Mouse (Mus musculus): ENCODE measurements around the gene Lasp1.
"Not testable (repeated sequence)": the region's sequence is repeated elsewhere in the genome, so short reads cannot be mapped to it uniquely, and the experiment has no call there.

- TF ChIP-seq CTCF (conservative IDR thresholded peaks at IDR 0.05 in 1 of 2, IDR thresholded peaks at IDR 0.05 in 1 of 2; ENCODE audit: low read depth in 2 of 2, low read length in 2 of 2); POLR2AphosphoS2 (IDR thresholded peaks at IDR 0.05; ENCODE audit: low read depth, low read length); CHD2 (IDR thresholded peaks at IDR 0.05; ENCODE audit: low read length); POLR2A (IDR thresholded peaks at IDR 0.05; ENCODE audit: low read depth, low read length); MEF2A (IDR thresholded peaks at IDR 0.05; ENCODE audit: borderline replicate concordance, low read depth, low read length); USF1 (IDR thresholded peaks at IDR 0.05; ENCODE audit: low read depth, low read length); EP300 (IDR thresholded peaks at IDR 0.05; ENCODE audit: low read length): not testable (repeated sequence)
Observed at GRCm38 (mm10) chr11:97872378-97872777, 73.6 kb downstream of the Lasp1 start.

All from CH12.LX (cell line).